Mouse (Mus musculus): Measurements from ENCODE around the gene Rpl36a. TPM values are rescaled to one million over a fixed set of nuclear protein-coding genes. Genes with fewer than 3 reads are reported as not detected.

Rpl36a gene
- polyA plus RNA-seq, 1 experiment, result 134 TPM

- Histone ChIP-seq H3K36me3 (replicated peaks; ENCODE audit: low read length) (no peaks in the 10 kb centered on the region), H3K4me1 (no peaks in the 10 kb centered on the region), H3K27me3 (replicated peaks) (peaks cover 6% of the 10 kb centered on the region), H3K9me3 (no peaks in the 10 kb centered on the region), H3K4me3 (replicated peaks) (no peak overlapping the region)
- TF ChIP-seq GATA1 (IDR thresholded peaks at IDR 0.05; ENCODE audit: borderline replicate concordance, low read length) (no peak), FLI1 (IDR thresholded peaks at IDR 0.05; ENCODE audit: low read length) (no peak)
Measured at GRCm38 (mm10) chrX:134620254-134620865, 34.9 kb downstream of the Rpl36a start.

GRCm38 (mm10) chrX:134621685-134622084, 36.2 kb downstream of the Rpl36a start:
- Histone ChIP-seq H3K9me3 (no peaks in the 10 kb centered on the region), H3K4me1 (no peaks in the 10 kb centered on the region), H3K27me3 (replicated peaks) (peaks cover 6% of the 10 kb centered on the region), H3K36me3 (replicated peaks; ENCODE audit: low read length) (no peaks in the 10 kb centered on the region), H3K4me3 (replicated peaks) (no peak overlapping the region)
- TF ChIP-seq FLI1 (IDR thresholded peaks at IDR 0.05; ENCODE audit: low read length) (no peak), GATA1 (IDR thresholded peaks at IDR 0.05; ENCODE audit: borderline replicate concordance, low read length) (no peak)

- Histone ChIP-seq H3K9me3 (no peaks in the 10 kb centered on the region), H3K27me3 (replicated peaks) (peaks cover 3% of the 10 kb centered on the region), H3K36me3 (replicated peaks; ENCODE audit: low read length) (no peaks in the 10 kb centered on the region), H3K4me3 (replicated peaks) (no peak overlapping the region), H3K4me1 (peaks cover 4% of the 10 kb centered on the region; the same call in 1 of the 2 replicates)
- TF ChIP-seq GATA1 (IDR thresholded peaks at IDR 0.05; ENCODE audit: borderline replicate concordance, low read length) (no peak), FLI1 (IDR thresholded peaks at IDR 0.05; ENCODE audit: low read length) (no peak)
Measured at GRCm38 (mm10) chrX:134623350-134623749, 37.9 kb downstream of the Rpl36a start.

DNA sequence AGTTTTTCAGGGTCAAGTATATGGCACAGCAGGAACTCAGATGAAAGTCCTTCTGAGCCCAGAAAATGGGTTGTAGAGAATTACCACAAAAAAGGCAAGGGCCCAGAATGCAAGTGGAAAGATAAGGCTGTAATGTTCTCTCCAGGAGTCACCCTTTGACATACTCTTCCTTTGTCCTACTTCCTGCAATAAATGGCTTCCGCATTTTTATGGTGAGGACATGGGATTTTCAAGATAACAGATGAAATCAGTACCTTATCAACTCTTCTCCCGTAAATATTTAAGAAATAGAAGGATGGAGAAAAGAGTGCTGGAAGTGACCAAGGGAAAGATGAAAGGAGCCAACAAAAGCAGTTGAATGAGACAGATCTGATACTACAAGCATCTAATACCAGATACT, 42.7 kb downstream of the Rpl36a start:
- H3K4me1 ChIP-seq, result peaks cover 4% of the 10 kb centered on the region; the same call in 1 of the 2 replicates
- no peaks in the 10 kb centered on the region for H3K9me3 ChIP-seq
- no peaks in the 10 kb centered on the region for H3K27me3 ChIP-seq (replicated peaks)
- TF ChIP-seq GATA1 (IDR thresholded peaks at IDR 0.05; ENCODE audit: borderline replicate concordance, low read length) (no peak), FLI1 (IDR thresholded peaks at IDR 0.05; ENCODE audit: low read length) (no peak)
- H3K4me3 ChIP-seq (replicated peaks), result no peak overlapping the region
- H3K36me3 ChIP-seq (replicated peaks; ENCODE audit: low read length), result no peaks in the 10 kb centered on the region

- no peak overlapping the region for H3K4me3 ChIP-seq (replicated peaks)
- TF ChIP-seq GATA1 (IDR thresholded peaks at IDR 0.05; ENCODE audit: borderline replicate concordance, low read length) (no peak), FLI1 (IDR thresholded peaks at IDR 0.05; ENCODE audit: low read length) (no peak)
- peaks cover 16% of the 10 kb centered on the region for H3K4me1 ChIP-seq
- peaks cover 5% of the 10 kb centered on the region for H3K27me3 ChIP-seq (replicated peaks)
- H3K36me3 ChIP-seq (replicated peaks; ENCODE audit: low read length), result no peaks in the 10 kb centered on the region
- H3K9me3 ChIP-seq, result no peaks in the 10 kb centered on the region
Measured at GRCm38 (mm10) chrX:134632710-134633109, 47.3 kb downstream of the Rpl36a start.

- H3K9me3 ChIP-seq, result no peaks in the 10 kb centered on the region
- H3K36me3 ChIP-seq (replicated peaks; ENCODE audit: low read length), result no peaks in the 10 kb centered on the region
- H3K4me1 ChIP-seq, result peaks cover 16% of the 10 kb centered on the region
- TF ChIP-seq GATA1 (IDR thresholded peaks at IDR 0.05; ENCODE audit: borderline replicate concordance, low read length) (no peak), FLI1 (IDR thresholded peaks at IDR 0.05; ENCODE audit: low read length) (no peak)
- H3K27me3 ChIP-seq (replicated peaks), result peaks cover 5% of the 10 kb centered on the region
- no peak overlapping the region for H3K4me3 ChIP-seq (replicated peaks)
Measured at GRCm38 (mm10) chrX:134635111-134635510, 49.7 kb downstream of the Rpl36a start.

GRCm38 (mm10) chrX:134635860-134636259, 50.4 kb downstream of the Rpl36a start:
- H3K4me3 ChIP-seq (replicated peaks), result peak overlapping the region; percentile 50
- no peak for TF ChIP-seq FLI1 (IDR thresholded peaks at IDR 0.05; ENCODE audit: low read length)
- no peak for TF ChIP-seq GATA1 (IDR thresholded peaks at IDR 0.05; ENCODE audit: borderline replicate concordance, low read length)
- peaks cover 24% of the 10 kb centered on the region for H3K4me1 ChIP-seq
- no peaks in the 10 kb centered on the region for H3K36me3 ChIP-seq (replicated peaks; ENCODE audit: low read length)
- peaks cover 5% of the 10 kb centered on the region for H3K27me3 ChIP-seq (replicated peaks)
- no peaks in the 10 kb centered on the region for H3K9me3 ChIP-seq

Other genes with a start within 250 kb of the Rpl36a start
- gene Drp2, start 181.1 kb upstream of the Rpl36a start, polyA plus RNA-seq (2012; ENCODE audit: insufficient read depth, low replicate concordance), result not detected in 2 replicates
- gene Taf7l, start 109.2 kb upstream of the Rpl36a start, polyA plus RNA-seq (2012; ENCODE audit: insufficient read depth, low replicate concordance), result not detected in 2 replicates
- gene Timm8a1, start 43.8 kb upstream of the Rpl36a start, polyA plus RNA-seq (2012; ENCODE audit: insufficient read depth, low replicate concordance), result 4.0 TPM in 1 of 2 replicates, not detected in the other
- 24.4 TPM in 1 of 2 replicates, not detected in the other for gene Btk, start 2.1 kb upstream of the Rpl36a start, polyA plus RNA-seq (2012; ENCODE audit: insufficient read depth, low replicate concordance)
- 1.5 TPM in 1 of 2 replicates, not detected in the other for gene Gla, start 15.5 kb downstream of the Rpl36a start, polyA plus RNA-seq (2012; ENCODE audit: insufficient read depth, low replicate concordance)
- gene Hnrnph2, start 15.5 kb downstream of the Rpl36a start, polyA plus RNA-seq (2012; ENCODE audit: insufficient read depth, low replicate concordance), result 1.9 and 11.7 TPM in 2 replicates
- 0.16 and 0.19 TPM in 2 replicates for gene Armcx4, start 100.9 kb downstream of the Rpl36a start, polyA plus RNA-seq (2012; ENCODE audit: insufficient read depth, low replicate concordance)
- gene Armcx1, start 132.3 kb downstream of the Rpl36a start, polyA plus RNA-seq (2012; ENCODE audit: insufficient read depth, low replicate concordance), result 3.0 and 6.6 TPM in 2 replicates
- 4.5 and 6.4 TPM in 2 replicates for gene Armcx6, start 165.8 kb downstream of the Rpl36a start, polyA plus RNA-seq (2012; ENCODE audit: insufficient read depth, low replicate concordance)
- gene Armcx3, start 170.9 kb downstream of the Rpl36a start, polyA plus RNA-seq (2012; ENCODE audit: insufficient read depth, low replicate concordance), result 3.3 TPM in 1 of 2 replicates, not detected in the other
- 2.7 and 6.2 TPM in 2 replicates for gene Armcx2, start 223.6 kb downstream of the Rpl36a start, polyA plus RNA-seq (2012; ENCODE audit: insufficient read depth, low replicate concordance)

All from megakaryocyte, embryonic 14.5 days (primary cell).